Comparison of ENCODE assay signal across 23 mouse cellular contexts in genomic region chr10:71469751-71470150, GRCm38 (mm10).
DNase-seq lines count a peak whose midpoint lies in the region; ATAC-seq and TF ChIP-seq lines count a peak whose summit lies in the region.
"Had no signal": no experiment of that assay in that cellular context is flagged by ENCODE, and none has a peak within 500 bp of the region (broad histone marks: within the 10 kb centered on the region; RNA-seq: fewer than 3 reads in every experiment).

No protein-coding gene starts in this region.

- H3K4me2 ChIP-seq in forebrain, embryonic 12.5 days = no peak overlapping the region
- no peak overlapping the region for H3K4me2 ChIP-seq in forebrain, embryonic 11.5 days (ENCODE audit: low read depth, low read length, severe bottlenecking)
- no peak overlapping the region for H3K4me2 ChIP-seq in midbrain, embryonic 14.5 days (ENCODE audit: low read length)
- 0 out of 2 replicates have a peak overlapping the region, but pooled peaks have one; percentile 5 for H3K4me2 ChIP-seq in hindbrain, postnatal 0 days (ENCODE audit: low read depth, low read length)
- H3K4me2 ChIP-seq: embryonic facial prominence, embryonic 12.5 days had no signal

- no peak overlapping the region for H3K27ac ChIP-seq in forebrain, embryonic 12.5 days
- no peak overlapping the region for H3K27ac ChIP-seq in forebrain, embryonic 11.5 days (ENCODE audit: low read depth, low read length)
- H3K27ac ChIP-seq in midbrain, embryonic 14.5 days (replicated peaks; ENCODE audit: low read depth, low read length) = no peak overlapping the region
- no peak overlapping the region for H3K27ac ChIP-seq in midbrain, embryonic 10.5 days (replicated peaks)
- no peak overlapping the region for H3K27ac ChIP-seq in hindbrain, postnatal 0 days
- no peak overlapping the region for H3K27ac ChIP-seq in cerebellum, adult 2 months (ENCODE audit: insufficient read depth, low read length)
- H3K27ac ChIP-seq: embryonic facial prominence, embryonic 12.5 days; heart, embryonic 10.5 days; layer of hippocampus, adult 2 months; limb, embryonic 10.5 days had no signal

- no peak overlapping the region for H3K9ac ChIP-seq in forebrain, embryonic 12.5 days
- no peak overlapping the region for H3K9ac ChIP-seq in forebrain, embryonic 11.5 days (ENCODE audit: low read length)
- no peak overlapping the region for H3K9ac ChIP-seq in midbrain, embryonic 14.5 days (replicated peaks; ENCODE audit: low read length)
- no peak overlapping the region for H3K9ac ChIP-seq in hindbrain, postnatal 0 days (replicated peaks; ENCODE audit: low read length)
- H3K9ac ChIP-seq: embryonic facial prominence, embryonic 12.5 days; liver, postnatal 0 days had no signal

- WGBS in forebrain, embryonic 12.5 days = 68% methylated on average over 13 of the region's 13 CpGs
- 86% methylated on average over 13 of the region's 13 CpGs for WGBS in forebrain, embryonic 11.5 days
- WGBS in midbrain, embryonic 14.5 days = 62% methylated on average over 13 of the region's 13 CpGs
- WGBS in midbrain, embryonic 10.5 days = 88% methylated on average over 13 of the region's 13 CpGs
- WGBS in hindbrain, postnatal 0 days = 43% methylated on average over 13 of the region's 13 CpGs
- WGBS in cerebellum, adult 2 months = 25% methylated on average over 13 of the region's 13 CpGs

- no peak for TF ChIP-seq CTCF in hindbrain, postnatal 0 days (IDR thresholded peaks at IDR 0.05; ENCODE audit: low read depth)
- no peak for TF ChIP-seq CTCF in cerebellum, adult 2 months (IDR thresholded peaks at IDR 0.05; ENCODE audit: borderline replicate concordance, insufficient read depth, low read depth, low read length)

- H3K4me3 ChIP-seq in forebrain, embryonic 12.5 days (replicated peaks) = no peak overlapping the region
- no peak overlapping the region for H3K4me3 ChIP-seq in forebrain, embryonic 11.5 days (ENCODE audit: low read depth, low read length)
- no peak overlapping the region for H3K4me3 ChIP-seq in midbrain, embryonic 14.5 days (replicated peaks; ENCODE audit: low read depth, low read length)
- H3K4me3 ChIP-seq in midbrain, embryonic 10.5 days = no peak overlapping the region
- H3K4me3 ChIP-seq in hindbrain, postnatal 0 days (ENCODE audit: low read length) = no peak overlapping the region
- no peak overlapping the region for H3K4me3 ChIP-seq in cerebellum, adult 2 months (replicated peaks; ENCODE audit: insufficient read depth, low read depth, low read length)
- H3K4me3 ChIP-seq: embryonic facial prominence, embryonic 12.5 days; heart, embryonic 10.5 days; layer of hippocampus, adult 2 months; limb, embryonic 10.5 days; megakaryocyte, embryonic 14.5 days had no signal

- no peaks in the 10 kb centered on the region for H3K4me1 ChIP-seq in forebrain, embryonic 12.5 days
- H3K4me1 ChIP-seq in forebrain, embryonic 11.5 days (replicated peaks; ENCODE audit: control insufficient read depth, insufficient read depth, low read length) = no peaks in the 10 kb centered on the region
- H3K4me1 ChIP-seq in midbrain, embryonic 14.5 days (ENCODE audit: control insufficient read depth, insufficient read depth, low read length) = no peaks in the 10 kb centered on the region
- H3K4me1 ChIP-seq in midbrain, embryonic 10.5 days = no peaks in the 10 kb centered on the region
- no peaks in the 10 kb centered on the region for H3K4me1 ChIP-seq in hindbrain, postnatal 0 days (ENCODE audit: insufficient read depth, low read length)
- no peaks in the 10 kb centered on the region for H3K4me1 ChIP-seq in cerebellum, adult 2 months (ENCODE audit: control insufficient read depth, insufficient read depth, low read length)
- H3K4me1 ChIP-seq: embryonic facial prominence, embryonic 12.5 days; heart, embryonic 10.5 days; limb, embryonic 10.5 days; megakaryocyte, embryonic 14.5 days had no signal

- H3K27me3 ChIP-seq in forebrain, embryonic 12.5 days = no peaks in the 10 kb centered on the region
- no peaks in the 10 kb centered on the region for H3K27me3 ChIP-seq in forebrain, embryonic 11.5 days (ENCODE audit: control insufficient read depth, insufficient read depth, low read length)
- H3K27me3 ChIP-seq in midbrain, embryonic 14.5 days (ENCODE audit: control insufficient read depth, insufficient read depth, low read length) = no peaks in the 10 kb centered on the region
- no peaks in the 10 kb centered on the region for H3K27me3 ChIP-seq in midbrain, embryonic 10.5 days (ENCODE audit: low read depth, poor library complexity, severe bottlenecking)
- no peaks in the 10 kb centered on the region for H3K27me3 ChIP-seq in hindbrain, postnatal 0 days (ENCODE audit: insufficient read depth, low read length)
- no peaks in the 10 kb centered on the region; the same call in 1 of the 2 replicates for H3K27me3 ChIP-seq in cerebellum, adult 2 months (ENCODE audit: control insufficient read depth, insufficient read depth, low read length)
- H3K27me3 ChIP-seq: embryonic facial prominence, embryonic 12.5 days; megakaryocyte, embryonic 14.5 days had no signal

- ATAC-seq in forebrain, embryonic 12.5 days (ENCODE audit: low FRiP score) = peak; percentile 36; the same call in 1 of the 2 replicates
- no peak for ATAC-seq in forebrain, embryonic 11.5 days (replicated peaks; ENCODE audit: low FRiP score)
- ATAC-seq in midbrain, embryonic 14.5 days (ENCODE audit: low FRiP score, low TSS enrichment) = no peak
- ATAC-seq in hindbrain, postnatal 0 days = peak; percentile 58; the same call in 1 of the 2 replicates
- ATAC-seq: activated CD4-positive, CD25-positive, alpha-beta regulatory T cell, adult 4 months; CD4-positive, CD25-positive, alpha-beta regulatory T cell, adult 4 months; liver, postnatal 0 days; Patski had no signal

- no peak for DNase-seq in forebrain, embryonic 11.5 days (ENCODE audit: low spot score)
- peak; percentile 47 for DNase-seq in midbrain, embryonic 14.5 days
- no peak for DNase-seq in midbrain, embryonic 10.5 days (ENCODE audit: low spot score)
- peak; percentile 67 for DNase-seq in hindbrain, postnatal 0 days (ENCODE audit: low spot score)
- DNase-seq in telencephalon, adult 2 months (ENCODE audit: low read depth, low spot score) = peak; percentile 11
- no peak for DNase-seq in cerebellum, adult 2 months
- DNase-seq in ovary, postnatal 36 days (ENCODE audit: low spot score) = no peak
- DNase-seq: adrenal gland, postnatal 10 days; cerebellum, adult 8-10 months; kidney, adult 18-20 months; kidney, postnatal 10 days; liver, postnatal 0 days; lung, postnatal 14 days; right cerebral cortex, postnatal 4 days had no signal

- no peaks in the 10 kb centered on the region for H3K9me3 ChIP-seq in forebrain, embryonic 12.5 days
- H3K9me3 ChIP-seq in forebrain, embryonic 11.5 days (ENCODE audit: control insufficient read depth, low read length) = no peaks in the 10 kb centered on the region
- no peaks in the 10 kb centered on the region for H3K9me3 ChIP-seq in midbrain, embryonic 14.5 days (ENCODE audit: control insufficient read depth, low read length)
- H3K9me3 ChIP-seq in midbrain, embryonic 10.5 days (replicated peaks) = no peaks in the 10 kb centered on the region
- H3K9me3 ChIP-seq in hindbrain, postnatal 0 days (ENCODE audit: low read length) = no peaks in the 10 kb centered on the region
- H3K9me3 ChIP-seq: embryonic facial prominence, embryonic 12.5 days; heart, embryonic 10.5 days; limb, embryonic 10.5 days had no signal

- no peak for TF ChIP-seq POLR2A in cerebellum, adult 2 months (IDR thresholded peaks at IDR 0.05; ENCODE audit: borderline replicate concordance, insufficient read depth, low read length)

- H3K36me3 ChIP-seq in forebrain, embryonic 12.5 days (replicated peaks) = no peaks in the 10 kb centered on the region
- no peaks in the 10 kb centered on the region for H3K36me3 ChIP-seq in forebrain, embryonic 11.5 days (ENCODE audit: control insufficient read depth, insufficient read depth, low read length)
- H3K36me3 ChIP-seq in midbrain, embryonic 14.5 days (ENCODE audit: control insufficient read depth, insufficient read depth, low read length) = no peaks in the 10 kb centered on the region
- H3K36me3 ChIP-seq in midbrain, embryonic 10.5 days = no peaks in the 10 kb centered on the region
- no peaks in the 10 kb centered on the region for H3K36me3 ChIP-seq in hindbrain, postnatal 0 days (ENCODE audit: insufficient read depth, low read length)
- H3K36me3 ChIP-seq: embryonic facial prominence, embryonic 12.5 days; heart, embryonic 10.5 days; limb, embryonic 10.5 days had no signal

Comparison
In these comparisons a context has a peak if more than half of its experiments do, and no peak if none do; other contexts are left out.
1. ATAC-seq: peak in forebrain, embryonic 12.5 days (single experiment) and hindbrain, postnatal 0 days (single experiment); none in forebrain, embryonic 11.5 days (single experiment) and midbrain, embryonic 14.5 days (single experiment).
2. DNase-seq: peak in midbrain, embryonic 14.5 days (single experiment), hindbrain, postnatal 0 days (single experiment) and telencephalon, adult 2 months (single experiment); none in forebrain, embryonic 11.5 days (single experiment), midbrain, embryonic 10.5 days (single experiment), cerebellum, adult 2 months (0 of 2) and ovary, postnatal 36 days (single experiment).